Mouse (Mus musculus): Measurements from ENCODE around the gene Tas2r126. TPM values are rescaled to one million over a fixed set of nuclear protein-coding genes. Genes with fewer than 3 reads are reported as not detected.

Tas2r126 gene
- total and polyA plus RNA-seq, 3 experiments = not detected

DNA sequence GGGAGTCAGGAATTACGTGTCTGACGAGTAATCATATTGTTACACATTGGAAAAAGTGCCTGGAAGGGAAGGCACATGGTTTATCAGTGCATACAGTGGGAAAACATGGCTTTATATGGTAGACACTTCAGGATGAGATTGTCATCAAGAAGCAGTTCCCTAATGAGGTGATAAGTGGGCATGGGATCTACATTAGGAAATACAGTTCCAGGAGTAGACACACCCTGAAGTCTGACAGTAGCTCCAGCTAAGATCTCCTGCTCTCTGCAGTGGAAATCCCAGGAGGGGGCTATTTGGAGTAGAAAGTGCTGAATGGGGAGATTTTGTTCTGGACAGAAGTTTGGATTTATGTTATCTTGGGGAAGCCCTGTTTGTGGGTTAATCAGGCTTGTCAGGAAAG lies 7.1 kb downstream of the Tas2r126 start:
- Histone ChIP-seq H3K27ac (ENCODE audit: control insufficient read depth, low read depth, low read length) (no peak overlapping the region), H3K4me3 (ENCODE audit: control insufficient read depth in 1 of 2, insufficient read depth in 1 of 2, low read depth in 2 of 2, low read length in 2 of 2) (no peak overlapping the region), H3K4me1 (ENCODE audit: control insufficient read depth in 1 of 2, insufficient read depth in 2 of 2, low read length in 2 of 2) (no peaks in the 10 kb centered on the region), H3K9ac (ENCODE audit: control insufficient read depth, low read depth, low read length, poor library complexity, severe bottlenecking) (no peak overlapping the region), H3K36me3 (ENCODE audit: control insufficient read depth in 1 of 2, insufficient read depth in 2 of 2, low read length in 2 of 2) (no peaks in the 10 kb centered on the region), H3K9me3 (replicated peaks; ENCODE audit: insufficient read depth, low read length) (no peaks in the 10 kb centered on the region), H3K79me2 (ENCODE audit: control insufficient read depth, insufficient read depth, low read length, poor library complexity) (no peaks in the 10 kb centered on the region), H3K27me3 (ENCODE audit: control insufficient read depth in 1 of 2, insufficient read depth in 2 of 2, low read length in 2 of 2) (no peaks in the 10 kb centered on the region; a peak in 1 of 4 replicates)
- no peak for TF ChIP-seq MXI1 (IDR thresholded peaks at IDR 0.05; ENCODE audit: low read depth, low read length)
- no peak for TF ChIP-seq MAZ (IDR thresholded peaks at IDR 0.05; ENCODE audit: low read depth, low read length)
- TF ChIP-seq ETS1 (IDR thresholded peaks at IDR 0.05; ENCODE audit: low read depth, low read length) = no peak
- TF ChIP-seq MAX (IDR thresholded peaks at IDR 0.05; ENCODE audit: low read length) = no peak
- no peak for TF ChIP-seq SMC3 (IDR thresholded peaks at IDR 0.05; ENCODE audit: low read depth, low read length)
- no peak for TF ChIP-seq ZKSCAN1 (IDR thresholded peaks at IDR 0.05; ENCODE audit: low read depth, low read length)
- no peak for TF ChIP-seq CHD2 (IDR thresholded peaks at IDR 0.05; ENCODE audit: low read length)
- TF ChIP-seq MYC (IDR thresholded peaks at IDR 0.05; ENCODE audit: low read depth, low read length) = no peak
- no peak for TF ChIP-seq TAL1 (IDR thresholded peaks at IDR 0.05; ENCODE audit: low read length)
- no peak for TF ChIP-seq GABPA (IDR thresholded peaks at IDR 0.05; ENCODE audit: low read depth, low read length)
- no peak for TF ChIP-seq MAFK (IDR thresholded peaks at IDR 0.05; ENCODE audit: borderline replicate concordance, low read depth, low read length)
- TF ChIP-seq MEF2A (IDR thresholded peaks at IDR 0.05; ENCODE audit: extremely low read depth, insufficient replicate concordance, low read depth, low read length, poor library complexity, severe bottlenecking) = no peak
- no peak for DNase-seq (ENCODE audit: low read depth, low spot score)

DNA sequence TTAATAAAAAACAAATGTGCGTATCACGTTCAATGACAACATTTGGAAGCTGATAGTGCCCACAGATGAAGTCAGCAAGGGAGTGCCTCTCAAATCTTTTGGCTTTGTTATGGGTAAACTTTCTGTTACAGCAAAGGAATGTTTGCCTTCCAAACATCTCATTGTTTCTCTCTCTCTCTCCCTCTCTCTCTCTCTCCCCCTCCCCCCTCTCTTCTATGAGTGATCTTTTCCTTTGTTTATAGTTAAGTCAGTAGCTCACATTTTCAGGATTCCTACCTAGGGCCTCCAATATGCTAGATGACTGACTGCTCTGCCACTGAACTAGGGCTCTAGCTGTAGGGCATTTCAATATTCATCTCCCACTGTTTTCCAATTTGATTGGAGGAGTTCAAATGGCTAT lies 10.2 kb downstream of the Tas2r126 start:
- Histone ChIP-seq H3K79me2 (ENCODE audit: control insufficient read depth, insufficient read depth, low read length, poor library complexity) (no peaks in the 10 kb centered on the region), H3K36me3 (ENCODE audit: control insufficient read depth in 1 of 2, insufficient read depth in 2 of 2, low read length in 2 of 2) (no peaks in the 10 kb centered on the region), H3K27me3 (ENCODE audit: control insufficient read depth in 1 of 2, insufficient read depth in 2 of 2, low read length in 2 of 2) (no peaks in the 10 kb centered on the region; a peak in 1 of 4 replicates), H3K4me1 (ENCODE audit: control insufficient read depth in 1 of 2, insufficient read depth in 2 of 2, low read length in 2 of 2) (no peaks in the 10 kb centered on the region), H3K27ac (ENCODE audit: control insufficient read depth, low read depth, low read length) (no peak overlapping the region), H3K9ac (ENCODE audit: control insufficient read depth, low read depth, low read length, poor library complexity, severe bottlenecking) (no peak overlapping the region), H3K9me3 (replicated peaks; ENCODE audit: insufficient read depth, low read length) (no peaks in the 10 kb centered on the region), H3K4me3 (ENCODE audit: control insufficient read depth in 1 of 2, insufficient read depth in 1 of 2, low read depth in 2 of 2, low read length in 2 of 2) (no peak overlapping the region)
- DNase-seq (ENCODE audit: low read depth, low spot score) = no peak
- TF ChIP-seq NELFE (IDR thresholded peaks at IDR 0.05; ENCODE audit: low read depth, low read length) = no peak
- no peak for TF ChIP-seq HCFC1 (IDR thresholded peaks at IDR 0.05; ENCODE audit: low read depth, low read length)
- no peak for TF ChIP-seq POLR2AphosphoS5 (IDR thresholded peaks at IDR 0.05; ENCODE audit: borderline replicate concordance, low read depth, low read length)
- TF ChIP-seq BHLHE40 (IDR thresholded peaks at IDR 0.05; ENCODE audit: borderline replicate concordance, low read depth, low read length) = no peak
- no peak for TF ChIP-seq MXI1 (IDR thresholded peaks at IDR 0.05; ENCODE audit: low read depth, low read length)
- TF ChIP-seq CTCF (IDR thresholded peaks at IDR 0.05 in 2 of 3, conservative IDR thresholded peaks at IDR 0.05 in 1 of 3; ENCODE audit: control insufficient read depth in 1 of 3, insufficient read depth in 1 of 3, low read depth in 2 of 3, low read length in 3 of 3, poor library complexity in 1 of 3, severe bottlenecking in 1 of 3) = no peak
- no peak for TF ChIP-seq SIN3A (IDR thresholded peaks at IDR 0.05; ENCODE audit: low read length)
- TF ChIP-seq CHD2 (IDR thresholded peaks at IDR 0.05; ENCODE audit: low read length) = no peak
- no peak for TF ChIP-seq ZKSCAN1 (IDR thresholded peaks at IDR 0.05; ENCODE audit: low read depth, low read length)
- TF ChIP-seq MYC (IDR thresholded peaks at IDR 0.05; ENCODE audit: low read depth, low read length) = no peak
- TF ChIP-seq NRF1 (IDR thresholded peaks at IDR 0.05; ENCODE audit: insufficient read depth, low read depth, low read length, poor library complexity, severe bottlenecking) = no peak
- TF ChIP-seq ELF1 (IDR thresholded peaks at IDR 0.05; ENCODE audit: low read depth, low read length) = no peak
- no peak for TF ChIP-seq SMC3 (IDR thresholded peaks at IDR 0.05; ENCODE audit: low read depth, low read length)
- TF ChIP-seq MYB (IDR thresholded peaks at IDR 0.05; ENCODE audit: low read depth, low read length) = no peak
- no peak for TF ChIP-seq KAT2A (conservative IDR thresholded peaks at IDR 0.05; ENCODE audit: low read depth, low read length)
- TF ChIP-seq USF1 (IDR thresholded peaks at IDR 0.05; ENCODE audit: low read depth, low read length) = no peak
- no peak for TF ChIP-seq MAX (IDR thresholded peaks at IDR 0.05; ENCODE audit: low read length)
- TF ChIP-seq GATA1 (IDR thresholded peaks at IDR 0.05; ENCODE audit: low read depth, low read length) = no peak
- TF ChIP-seq ETS1 (IDR thresholded peaks at IDR 0.05; ENCODE audit: low read depth, low read length) = no peak
- TF ChIP-seq CHD1 (IDR thresholded peaks at IDR 0.05; ENCODE audit: low read depth, low read length) = no peak

Data from MEL (cell line).